Mouse (Mus musculus): ENCODE results near the gene Adra2b. TPM values are rescaled to one million over a fixed set of nuclear protein-coding genes. Genes with fewer than 3 reads are reported as not detected.

Gene Adra2b
- polyA plus RNA-seq, 1 experiment: 0.03 TPM

DNA sequence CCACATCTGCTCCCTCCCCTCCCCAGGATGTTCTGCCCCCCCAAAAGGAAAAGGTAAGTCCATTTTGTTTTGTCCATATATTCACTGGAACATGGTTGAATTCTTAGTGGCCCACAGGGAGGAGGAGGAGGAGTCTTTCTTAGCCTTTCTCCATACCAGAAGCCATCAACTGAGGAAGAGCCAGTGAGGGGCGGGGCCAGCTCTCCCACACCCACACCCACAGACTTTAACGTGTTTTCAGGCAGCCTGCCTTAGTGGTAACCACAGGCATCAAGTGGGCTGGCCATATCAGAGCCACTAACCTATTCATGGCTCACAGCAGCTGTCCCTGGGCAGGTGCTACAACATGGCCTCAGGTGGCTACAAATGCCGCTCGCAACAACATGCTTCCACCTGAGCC, 24.2 kb upstream of the Adra2b start:
- DNase-seq (ENCODE audit: low spot score): no peak

DNA sequence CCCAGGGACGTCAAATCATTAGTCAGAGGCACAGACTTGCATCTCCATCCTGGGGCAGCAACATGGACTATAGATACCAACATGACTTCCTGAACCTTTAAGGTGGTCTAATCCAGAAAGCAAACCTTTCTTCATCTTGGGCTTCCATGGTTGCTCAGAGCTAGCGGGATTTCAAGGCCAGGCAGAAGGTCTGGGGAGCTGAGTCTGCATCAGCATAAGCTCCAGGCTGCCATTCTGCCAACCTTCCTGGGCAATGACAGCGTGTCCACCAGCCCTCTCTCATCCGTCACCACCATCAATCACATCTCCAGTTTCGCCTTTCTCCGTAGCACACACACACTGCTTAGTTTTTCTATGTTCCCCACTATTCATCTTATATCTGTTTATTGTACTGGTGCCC, 23.7 kb upstream of the Adra2b start:
- no peak for DNase-seq (ENCODE audit: low spot score)

DNA sequence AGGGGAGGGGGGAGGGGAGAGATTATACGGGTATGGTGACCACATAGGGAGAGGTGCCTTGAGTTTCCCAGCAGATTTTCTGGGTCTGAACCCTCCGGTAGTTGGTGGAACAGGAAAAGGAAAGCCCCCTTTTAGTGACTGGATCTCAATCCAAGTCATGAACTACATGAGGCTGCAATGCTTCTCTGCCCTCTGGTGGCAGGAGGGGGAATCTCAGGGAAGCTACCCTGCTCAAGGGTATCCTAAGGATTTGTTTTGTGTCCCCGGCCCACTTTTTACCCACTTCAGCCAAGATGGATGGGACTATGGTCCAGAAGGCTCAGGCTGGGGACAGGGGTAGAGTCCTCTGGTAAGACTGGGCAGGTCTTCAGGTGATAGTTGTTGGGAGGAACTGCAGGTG, 21.8 kb upstream of the Adra2b start:
- no peak for DNase-seq (ENCODE audit: low spot score)

DNA sequence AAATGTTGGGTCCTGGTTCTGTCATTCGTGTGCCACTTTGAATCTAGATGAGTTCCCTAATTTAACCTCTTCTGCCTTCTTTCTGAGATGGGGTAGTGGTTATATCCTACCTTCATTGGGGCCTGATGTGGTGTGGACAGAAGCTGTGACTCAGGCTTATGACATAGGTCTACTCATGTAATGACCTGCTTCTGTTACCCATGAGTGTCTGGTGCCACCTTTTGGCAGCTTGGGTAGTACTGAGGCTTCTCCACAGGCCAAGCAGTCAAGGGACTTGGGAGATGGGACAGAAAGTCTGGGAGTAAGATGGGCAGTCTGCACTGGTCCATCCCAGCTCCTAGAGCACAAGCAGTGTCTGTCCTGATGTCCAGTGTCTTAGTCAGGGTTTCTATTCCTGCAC, 16.7 kb upstream of the Adra2b start:
- DNase-seq (ENCODE audit: low spot score): no peak

DNA sequence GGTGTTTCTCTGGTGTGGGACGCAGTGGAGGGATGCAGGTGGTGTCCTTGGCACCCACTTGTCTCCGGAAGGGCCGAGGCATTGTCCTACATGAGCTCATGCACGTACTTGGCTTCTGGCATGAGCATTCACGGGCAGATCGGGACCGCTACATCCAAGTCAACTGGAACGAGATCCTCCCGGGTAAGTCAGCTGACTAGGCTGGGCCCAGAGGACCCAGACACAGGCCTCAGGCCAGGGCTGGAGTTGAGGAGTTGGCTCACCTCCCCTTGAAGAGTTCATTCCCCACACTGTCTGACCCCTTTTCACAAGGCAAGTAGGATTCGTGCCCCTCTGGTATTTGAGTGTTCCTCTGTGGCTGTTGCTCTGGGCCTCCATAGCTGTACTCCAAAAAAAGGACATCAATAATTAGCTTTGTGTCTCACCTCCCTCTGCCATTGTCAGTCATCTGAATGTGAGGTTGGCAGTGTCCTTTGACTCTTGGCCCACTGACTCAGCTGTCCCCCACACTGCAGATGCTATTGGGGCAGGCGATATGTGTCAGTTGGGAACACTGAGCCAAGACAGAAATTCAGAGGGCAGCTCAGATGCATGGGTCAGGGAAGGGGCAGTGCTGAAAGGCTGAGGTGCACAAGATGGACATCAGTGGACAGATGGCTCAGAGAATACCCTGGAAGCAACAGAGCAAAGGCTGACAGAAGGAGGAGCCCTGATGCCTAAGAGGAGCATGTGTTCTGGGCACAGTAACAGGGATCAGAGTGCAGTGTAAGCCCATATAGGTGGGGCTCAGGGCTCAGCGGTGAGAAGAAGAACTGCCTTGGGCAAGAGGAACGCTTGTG, 15.6 kb upstream of the Adra2b start:
- no peak for DNase-seq (ENCODE audit: low spot score)

DNA sequence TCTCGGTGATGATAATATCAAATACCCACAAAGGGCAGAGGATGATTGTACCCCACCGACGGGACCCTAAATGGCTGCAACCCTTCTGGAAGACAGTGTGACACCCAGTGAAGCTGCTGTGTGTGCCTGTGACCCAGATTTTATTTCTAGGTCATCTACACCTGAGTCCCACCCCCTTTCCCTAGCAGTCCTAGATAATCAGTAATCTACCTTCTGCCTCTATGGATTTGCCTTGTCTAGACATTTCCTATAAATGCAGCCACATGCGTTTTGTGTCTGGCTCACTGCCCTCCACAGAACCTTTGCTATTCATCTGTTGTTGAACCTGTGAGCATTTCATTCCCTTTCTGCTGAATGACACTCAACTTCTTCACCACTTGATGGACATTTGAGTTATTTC, 9.1 kb upstream of the Adra2b start:
- no peak for DNase-seq (ENCODE audit: low spot score)

DNA sequence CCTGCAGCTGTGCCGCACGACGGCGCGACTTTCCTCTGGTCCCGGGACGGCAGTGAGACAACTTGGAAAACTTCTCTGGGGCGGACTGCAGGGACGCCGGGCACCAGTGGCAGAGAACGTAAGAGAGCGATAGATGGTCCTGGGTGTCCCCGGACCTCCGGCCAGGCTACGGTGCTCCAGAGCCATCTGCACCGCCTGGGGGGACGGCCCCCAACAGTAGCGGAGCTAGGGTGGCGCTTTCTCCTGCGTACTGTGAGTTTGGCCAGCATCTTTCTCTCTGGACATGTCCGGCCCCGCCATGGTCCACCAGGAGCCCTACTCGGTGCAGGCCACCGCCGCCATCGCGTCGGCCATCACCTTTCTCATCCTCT, 259 bp downstream of the Adra2b start:
- DNase-seq (ENCODE audit: low spot score): no peak

DNA sequence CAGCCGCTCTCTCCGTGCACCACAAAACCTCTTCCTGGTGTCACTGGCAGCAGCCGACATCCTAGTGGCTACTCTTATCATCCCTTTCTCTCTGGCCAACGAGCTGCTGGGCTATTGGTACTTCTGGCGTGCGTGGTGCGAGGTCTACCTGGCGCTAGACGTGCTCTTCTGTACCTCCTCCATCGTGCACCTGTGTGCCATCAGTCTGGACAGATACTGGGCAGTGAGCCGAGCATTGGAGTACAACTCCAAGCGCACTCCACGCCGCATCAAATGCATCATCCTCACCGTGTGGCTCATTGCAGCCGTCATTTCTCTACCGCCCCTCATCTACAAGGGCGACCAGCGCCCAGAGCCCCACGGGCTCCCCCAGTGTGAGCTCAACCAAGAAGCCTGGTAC, 688 bp downstream of the Adra2b start:
- no peak for DNase-seq (ENCODE audit: low spot score)

DNA sequence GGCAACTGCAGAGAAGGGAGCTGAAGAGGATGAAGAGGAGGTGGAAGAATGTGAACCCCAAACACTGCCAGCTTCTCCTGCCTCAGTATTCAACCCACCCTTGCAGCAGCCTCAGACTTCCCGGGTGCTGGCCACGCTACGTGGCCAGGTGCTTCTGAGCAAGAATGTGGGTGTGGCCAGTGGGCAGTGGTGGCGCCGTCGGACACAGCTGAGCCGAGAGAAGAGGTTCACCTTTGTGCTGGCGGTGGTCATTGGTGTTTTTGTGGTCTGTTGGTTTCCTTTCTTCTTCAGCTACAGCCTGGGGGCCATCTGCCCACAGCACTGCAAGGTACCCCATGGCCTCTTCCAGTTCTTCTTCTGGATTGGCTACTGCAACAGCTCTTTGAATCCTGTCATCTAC, 1.4 kb downstream of the Adra2b start:
- DNase-seq (ENCODE audit: low spot score): no peak

DNA sequence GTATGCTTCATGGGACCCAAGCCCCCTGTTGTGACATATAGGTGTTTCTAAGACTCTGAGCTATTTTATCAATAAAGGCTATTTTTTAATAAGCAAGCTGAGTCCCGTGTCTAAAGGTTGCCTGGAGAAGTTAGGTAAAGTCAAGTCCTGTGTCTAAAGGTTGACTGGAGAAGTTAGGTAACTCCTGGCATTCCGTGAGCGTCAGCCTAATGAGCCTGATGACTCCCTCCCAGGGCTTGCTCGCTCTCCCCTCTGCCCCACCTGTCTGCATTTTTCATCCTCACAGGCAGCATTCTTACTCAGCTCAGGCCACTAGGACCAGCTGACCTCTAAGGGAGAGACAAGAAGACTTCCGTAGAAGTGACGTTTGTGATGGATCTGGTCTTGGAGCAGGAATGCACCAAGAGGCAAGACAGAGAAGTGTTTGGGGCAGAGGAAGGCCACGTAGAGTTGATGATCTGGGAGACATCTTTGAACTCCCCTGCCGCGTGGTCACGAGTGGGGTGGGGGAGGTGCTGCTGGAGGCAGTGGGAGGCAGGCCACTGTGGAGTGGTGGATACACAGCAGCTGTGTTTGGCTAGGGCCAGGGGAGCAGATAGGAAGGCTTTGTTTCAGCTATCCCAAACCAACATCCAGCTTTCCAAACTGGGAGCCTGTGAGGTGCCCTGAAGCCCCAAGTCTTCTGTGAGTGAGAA, 4.3 kb downstream of the Adra2b start:
- DNase-seq (ENCODE audit: low spot score): no peak

DNA sequence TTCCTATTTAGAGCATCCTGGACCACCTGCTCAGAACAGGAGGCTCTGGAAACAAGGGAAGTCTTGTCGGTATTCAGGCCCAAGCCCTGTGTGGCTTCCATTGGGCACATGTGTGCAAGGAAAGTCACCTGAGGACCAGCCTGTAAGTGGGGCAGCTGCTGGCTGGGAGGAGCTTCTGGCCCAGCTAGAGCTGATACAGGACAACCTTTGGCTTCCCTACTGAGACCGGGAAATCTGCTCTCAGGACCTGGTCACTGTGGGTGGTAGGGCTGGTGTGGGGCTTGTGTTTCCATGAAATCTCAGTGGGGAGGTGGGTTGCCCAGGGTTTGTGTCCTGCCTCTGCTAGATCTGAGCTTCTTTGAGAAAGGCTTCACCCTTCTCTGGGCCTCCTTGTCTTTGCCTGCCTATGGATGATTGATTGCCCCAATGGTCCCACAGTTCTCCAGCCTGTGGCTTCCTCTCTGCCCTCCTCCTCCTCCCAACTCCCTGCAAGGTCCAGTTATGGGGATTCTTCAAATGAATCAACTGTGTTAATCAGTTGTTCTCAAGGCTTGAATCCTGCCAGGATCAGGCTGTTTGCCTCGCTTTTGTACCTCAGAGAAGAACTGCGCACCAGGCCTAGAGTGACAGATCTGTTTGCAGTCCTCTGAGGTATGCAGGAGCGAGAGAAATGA, 6.8 kb downstream of the Adra2b start:
- DNase-seq (ENCODE audit: low spot score): no peak

DNA sequence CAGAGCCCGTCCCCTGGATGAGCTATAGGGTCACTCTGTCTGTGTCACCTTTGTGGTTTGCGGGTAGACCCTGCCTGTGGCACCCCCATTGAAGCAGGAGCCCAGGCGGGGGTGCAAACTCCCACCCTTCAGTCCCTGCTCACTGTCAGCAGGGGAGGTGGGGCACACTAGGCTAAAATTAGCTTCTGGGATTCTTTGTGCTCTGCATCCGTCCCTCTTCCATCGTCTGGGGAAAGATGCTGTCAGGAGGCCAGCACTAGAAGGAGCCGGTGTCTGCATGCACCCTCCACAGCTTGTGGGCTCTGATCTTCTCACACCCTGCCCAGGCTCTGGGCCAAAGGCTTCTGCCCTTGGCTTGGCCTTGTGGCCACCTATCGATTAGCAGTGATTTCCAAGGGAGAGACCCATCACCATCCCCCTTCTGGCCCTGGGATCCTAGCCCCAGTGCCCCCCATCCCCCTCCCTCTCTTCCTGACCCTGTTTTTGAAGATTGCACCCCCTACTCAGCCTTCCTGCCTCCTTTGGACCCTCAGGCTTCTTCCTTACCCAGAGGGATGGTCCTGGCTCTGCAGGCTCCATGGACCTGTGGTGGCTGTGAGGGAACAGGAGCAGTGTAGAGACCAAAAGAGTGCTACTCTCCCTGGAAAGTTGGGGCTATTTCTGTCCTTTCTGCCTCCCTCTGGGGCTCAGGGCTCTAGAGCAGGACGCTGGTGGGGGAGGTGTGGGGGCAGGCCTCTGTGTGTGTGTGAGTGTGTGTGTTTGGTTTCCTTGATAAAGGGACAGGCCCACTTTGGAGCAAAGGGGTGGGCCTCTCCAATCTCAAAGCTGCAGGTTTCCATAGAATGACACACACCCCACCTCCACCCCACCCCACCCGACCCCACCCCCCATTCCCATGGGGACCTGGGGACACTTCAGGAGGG, 7.8 kb downstream of the Adra2b start:
- no peak for DNase-seq (ENCODE audit: low spot score)

DNA sequence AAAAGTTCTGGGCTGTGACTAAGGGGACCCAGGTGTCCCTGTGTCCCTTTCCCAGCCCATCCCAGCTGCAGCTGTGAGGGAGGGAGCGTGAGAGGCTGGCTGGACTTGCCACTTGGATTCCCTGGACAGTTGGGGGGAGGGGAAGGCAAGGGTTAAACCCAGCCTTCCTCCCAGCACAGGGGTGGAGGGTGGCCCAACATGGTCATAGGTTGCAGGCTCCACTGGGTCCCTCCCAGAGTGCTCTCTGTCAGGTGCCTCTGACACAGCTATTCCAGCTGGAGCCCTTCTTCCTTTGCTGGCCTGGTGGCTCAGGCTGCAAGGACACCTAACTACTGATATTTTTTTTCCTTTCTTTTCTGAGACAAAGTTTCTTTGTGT, 8.5 kb downstream of the Adra2b start:
- DNase-seq (ENCODE audit: low spot score): no peak

DNA sequence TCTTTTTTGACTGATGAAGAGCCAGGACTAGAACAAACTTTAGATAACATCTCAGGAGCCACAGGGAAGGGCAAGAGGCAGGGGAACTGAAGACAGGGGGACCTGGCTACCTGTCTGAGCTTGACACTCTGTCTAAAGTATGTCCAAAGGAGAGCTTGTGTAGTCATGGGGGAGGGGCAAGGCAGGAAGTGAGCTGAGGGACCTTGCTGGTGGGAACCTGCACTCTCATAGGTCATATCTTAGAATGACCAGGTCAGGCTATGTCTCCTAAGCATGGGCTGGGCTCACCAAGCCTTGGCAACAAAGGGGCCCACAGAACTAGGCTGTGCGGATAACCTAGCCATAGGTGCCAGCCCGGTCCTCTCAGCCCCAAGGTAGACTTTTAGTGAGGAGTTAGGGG, 9.1 kb downstream of the Adra2b start:
- no peak for DNase-seq (ENCODE audit: low spot score)

DNA sequence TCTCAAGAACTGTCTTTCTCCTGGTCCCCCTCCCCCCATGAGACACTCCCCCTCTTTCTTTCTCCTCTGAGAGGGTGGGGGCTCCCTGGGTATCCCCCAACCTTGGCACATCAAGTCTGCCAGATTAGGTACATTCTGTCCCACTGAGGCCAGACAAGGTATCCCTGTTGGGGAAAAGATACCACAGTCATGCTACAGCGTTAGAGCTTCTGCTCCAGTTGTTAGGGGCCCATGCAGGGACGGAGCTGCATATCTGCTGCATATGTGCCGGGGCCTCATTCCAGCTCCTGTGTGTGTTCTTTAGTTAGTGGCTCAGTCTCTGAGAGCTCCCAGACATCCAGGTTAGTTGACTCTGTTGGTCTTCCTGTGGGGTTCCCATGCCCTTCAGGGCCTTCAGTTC, 11.1 kb downstream of the Adra2b start:
- no peak for DNase-seq (ENCODE audit: low spot score)

DNA sequence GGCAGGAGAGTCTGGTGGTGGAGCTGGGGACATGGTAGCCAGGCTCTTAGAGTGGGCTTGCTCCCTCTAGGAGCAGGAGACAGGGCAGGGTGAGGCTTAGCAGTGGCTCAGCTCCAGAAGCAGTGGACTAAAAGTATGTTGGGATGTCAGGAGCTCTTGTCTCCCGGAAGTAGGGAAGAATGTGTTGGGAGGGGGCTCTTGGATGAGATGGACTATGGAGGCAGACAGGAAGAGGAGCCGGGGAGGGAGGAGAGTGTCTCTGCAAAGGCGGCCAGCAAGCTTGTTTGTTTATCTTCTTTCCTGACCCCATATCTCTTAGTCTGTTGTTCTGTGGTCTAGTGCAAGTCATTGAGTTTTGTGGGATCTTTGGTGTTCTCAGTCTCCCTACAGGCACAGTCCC, 12.1 kb downstream of the Adra2b start:
- no peak for DNase-seq (ENCODE audit: low spot score)

DNA sequence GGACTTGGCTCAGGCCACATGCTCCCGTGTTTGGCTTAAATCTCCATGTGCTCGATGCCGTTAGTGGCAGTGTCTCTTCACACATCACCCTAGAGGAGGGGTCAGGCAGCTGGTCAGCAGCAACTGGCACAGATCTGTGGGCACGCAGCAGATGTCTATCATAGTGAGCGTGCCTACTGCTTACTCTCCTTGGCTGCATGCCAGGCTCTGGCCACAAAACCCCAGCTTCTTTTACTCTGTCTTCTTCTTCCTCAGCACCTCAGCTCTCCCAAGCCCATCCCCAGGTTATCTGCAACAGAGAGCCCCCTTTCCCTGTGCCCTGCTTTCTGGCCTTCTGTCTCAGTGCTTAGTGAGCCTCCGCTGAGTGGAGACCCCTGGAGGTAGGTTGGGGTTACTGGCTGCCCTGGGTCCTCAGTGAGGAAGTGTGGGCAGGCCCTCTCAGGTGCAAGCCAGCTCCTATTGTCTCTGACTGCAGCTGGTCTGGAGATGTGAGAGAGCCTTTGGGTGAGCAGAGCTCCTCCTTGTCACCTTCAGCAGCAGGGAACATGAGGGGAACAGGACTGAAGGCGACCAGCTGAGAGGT, 12.8 kb downstream of the Adra2b start:
- no peak for DNase-seq (ENCODE audit: low spot score)

DNA sequence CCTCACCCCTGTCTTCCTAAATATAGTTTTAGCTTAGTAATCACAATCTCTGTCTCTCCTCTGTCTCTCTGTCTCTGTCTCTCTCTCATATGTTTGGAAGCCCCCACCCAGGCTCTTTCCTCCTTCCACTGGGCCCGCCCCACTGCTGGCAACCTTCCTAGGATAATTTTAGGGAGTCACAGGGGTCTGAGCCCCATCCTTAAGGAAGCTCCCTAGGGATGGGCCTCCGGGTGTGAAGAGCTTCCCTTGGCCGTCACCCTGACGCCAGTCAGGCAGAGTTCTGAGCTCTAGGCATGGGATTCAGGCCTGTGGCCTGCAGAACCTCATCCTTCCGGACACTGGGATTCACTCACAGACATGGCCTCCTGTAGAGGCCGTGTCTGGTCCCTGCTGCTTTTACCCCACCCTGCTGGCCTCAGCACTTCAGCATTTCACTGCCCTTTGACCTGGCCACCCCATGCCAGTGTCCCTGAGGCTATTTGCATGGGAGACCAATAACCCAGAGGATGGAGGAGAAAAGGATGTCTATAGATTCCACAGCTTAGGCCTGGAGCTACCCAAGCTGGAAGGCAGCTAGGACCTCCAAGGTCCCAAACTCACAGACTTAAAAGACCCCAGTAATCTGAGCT, 13.5 kb downstream of the Adra2b start:
- no peak for DNase-seq (ENCODE audit: low spot score)

DNA sequence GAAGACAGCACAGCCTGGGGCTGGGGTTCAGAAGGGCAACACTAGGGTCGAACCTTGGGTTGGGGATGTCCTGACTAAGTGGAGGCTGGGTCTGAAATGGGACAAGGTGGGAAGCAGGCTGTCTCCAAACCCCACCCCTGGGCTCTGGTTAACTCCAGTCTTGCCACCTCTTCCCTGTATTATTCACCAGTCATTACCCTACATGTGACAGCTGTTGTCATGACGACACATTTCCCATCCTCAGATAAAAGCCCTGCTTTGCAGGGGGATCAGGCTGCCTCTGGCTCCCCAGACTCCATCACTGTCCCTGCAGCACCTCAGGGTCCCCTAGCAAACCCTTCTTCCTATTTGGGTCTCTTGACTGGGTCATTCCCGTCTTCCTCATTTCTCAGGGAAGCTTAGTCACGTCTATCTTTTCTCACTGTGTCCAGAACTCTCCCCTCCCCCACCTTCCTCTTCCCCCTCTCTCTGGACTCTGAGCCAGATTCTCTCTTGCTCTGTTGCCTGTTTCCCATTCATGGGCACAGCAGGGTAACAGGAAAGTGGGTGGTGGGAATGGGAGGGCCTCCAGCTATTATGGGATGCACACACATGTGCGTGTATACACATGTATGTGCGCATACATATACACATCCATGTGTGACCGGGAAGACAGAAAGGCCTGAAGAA, 15.1 kb downstream of the Adra2b start:
- no peak for DNase-seq (ENCODE audit: low spot score)

DNA sequence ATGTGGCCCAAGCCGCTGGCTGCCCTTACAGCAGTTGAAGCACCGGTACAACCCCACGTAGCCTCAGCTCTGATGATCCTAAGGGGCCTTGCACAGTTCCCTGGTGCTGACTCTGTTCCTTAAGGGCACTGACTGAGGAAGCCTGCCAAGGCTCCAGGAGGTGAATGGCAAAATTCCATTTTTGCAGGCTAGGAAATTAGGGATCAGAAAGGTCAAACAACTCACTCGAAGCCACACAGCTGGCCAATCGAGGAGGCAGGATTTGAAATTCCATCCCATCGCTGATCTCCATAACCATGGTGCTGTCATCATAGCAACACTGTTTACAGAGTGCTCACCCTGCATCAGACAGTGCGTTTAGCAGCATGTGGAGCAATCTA, 15.6 kb downstream of the Adra2b start:
- no peak for DNase-seq (ENCODE audit: low spot score)

DNA sequence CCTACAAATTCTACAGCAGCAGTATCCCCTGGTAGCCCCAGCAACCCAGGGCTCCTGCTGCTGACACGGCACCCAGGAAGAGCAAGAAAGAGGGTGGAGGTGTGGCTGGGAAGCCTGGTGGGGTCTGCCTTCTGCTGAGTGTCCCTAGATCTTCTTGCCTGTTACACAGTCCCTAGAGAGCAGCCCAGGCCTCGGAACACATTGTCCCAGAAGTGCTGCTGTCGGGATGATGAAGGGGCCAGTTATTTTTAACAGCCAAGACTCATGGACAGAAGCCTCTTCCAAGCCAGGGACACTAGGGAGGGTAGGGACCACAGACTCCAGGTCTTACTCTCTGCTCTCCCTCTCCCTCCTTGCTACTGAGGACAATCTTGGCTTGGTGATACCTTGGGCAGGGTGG, 16.2 kb downstream of the Adra2b start:
- no peak for DNase-seq (ENCODE audit: low spot score)
